Mouse (Mus musculus): ENCODE data around the gene Trim75.
"Not testable (repeated sequence)": the region's sequence is repeated elsewhere in the genome, so short reads cannot be mapped to it uniquely, and the experiment has no call there.

The Trim75 gene

DNA sequence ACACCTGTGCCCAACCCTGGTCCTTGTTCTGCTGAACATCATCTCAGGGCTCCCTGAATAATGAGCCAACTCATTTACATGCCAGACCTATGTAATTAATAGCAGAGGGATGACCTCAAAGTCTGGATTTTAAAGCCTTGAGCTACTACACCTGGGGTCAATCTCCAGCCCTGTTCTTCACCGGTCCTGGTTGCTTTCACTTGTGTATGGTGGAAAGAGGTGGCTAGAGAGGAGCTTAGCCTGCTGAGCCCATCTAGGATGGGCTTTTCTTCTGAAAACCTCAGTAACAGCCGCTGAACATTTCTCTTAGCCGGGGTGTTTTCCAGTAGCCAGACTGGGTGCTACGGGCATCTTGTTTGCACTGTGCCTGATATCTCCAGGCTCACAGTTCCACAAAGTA is at the start of gene Trim75:
Gene Trim75 (minus strand): TSS at position 101 of the 400 bp plus-strand sequence.
- DNase-seq (ENCODE audit: low spot score in 2 of 2) = no peak

GRCm38 (mm10) chr8:65037117-65037533 is 49.5 kb upstream of the Trim75 start, which contains the start of gene Apela:
TSS of gene Apela (minus strand) at chr8:65037336.
- DNase-seq (ENCODE audit: low spot score in 2 of 2) = peak; percentile 23 to 26

DNA sequence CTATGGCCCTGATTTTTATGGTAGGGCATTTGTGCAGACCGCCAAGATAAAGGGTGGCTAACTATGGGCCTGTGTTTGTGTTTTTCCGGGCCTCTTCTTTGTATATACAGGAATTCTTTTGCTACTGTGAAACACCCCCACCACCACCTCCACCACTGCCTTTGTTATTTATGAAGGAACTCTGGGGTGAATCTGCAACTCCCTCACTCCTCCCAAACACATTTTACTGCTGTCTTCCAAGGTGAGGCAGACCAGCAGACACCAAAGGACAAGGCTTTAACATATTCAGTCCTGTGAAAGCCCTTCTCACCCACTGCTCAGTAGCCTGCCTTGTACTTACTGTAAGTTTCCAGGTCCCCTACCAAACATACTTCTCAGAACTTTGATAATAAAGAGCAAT is 46.5 kb upstream of the Trim75 start:
- DNase-seq (ENCODE audit: low spot score in 2 of 2) = no peak

GRCm38 (mm10) chr8:65033056-65033455 is 45.4 kb upstream of the Trim75 start:
- DNase-seq (ENCODE audit: low spot score in 2 of 2) = no peak

DNA sequence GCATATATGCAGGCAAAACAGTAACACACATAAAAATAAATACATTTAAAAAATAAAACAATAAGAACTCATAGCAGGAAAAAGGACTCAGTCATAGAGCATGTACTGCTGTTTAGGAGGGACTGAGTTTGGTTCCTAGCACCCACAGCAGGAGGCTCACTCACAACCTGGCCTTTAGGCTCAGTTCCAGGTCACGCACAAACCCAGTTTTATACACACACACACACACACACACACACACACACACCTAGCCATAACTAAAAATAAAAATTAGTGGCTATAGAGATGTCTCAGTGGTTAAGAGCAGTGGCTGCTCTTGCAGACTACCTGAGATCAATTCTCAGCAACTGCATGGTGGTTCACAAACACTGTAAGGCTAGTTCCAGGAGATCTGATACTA is 44.5 kb upstream of the Trim75 start:
- DNase-seq (ENCODE audit: low spot score in 2 of 2) = no peak

DNA sequence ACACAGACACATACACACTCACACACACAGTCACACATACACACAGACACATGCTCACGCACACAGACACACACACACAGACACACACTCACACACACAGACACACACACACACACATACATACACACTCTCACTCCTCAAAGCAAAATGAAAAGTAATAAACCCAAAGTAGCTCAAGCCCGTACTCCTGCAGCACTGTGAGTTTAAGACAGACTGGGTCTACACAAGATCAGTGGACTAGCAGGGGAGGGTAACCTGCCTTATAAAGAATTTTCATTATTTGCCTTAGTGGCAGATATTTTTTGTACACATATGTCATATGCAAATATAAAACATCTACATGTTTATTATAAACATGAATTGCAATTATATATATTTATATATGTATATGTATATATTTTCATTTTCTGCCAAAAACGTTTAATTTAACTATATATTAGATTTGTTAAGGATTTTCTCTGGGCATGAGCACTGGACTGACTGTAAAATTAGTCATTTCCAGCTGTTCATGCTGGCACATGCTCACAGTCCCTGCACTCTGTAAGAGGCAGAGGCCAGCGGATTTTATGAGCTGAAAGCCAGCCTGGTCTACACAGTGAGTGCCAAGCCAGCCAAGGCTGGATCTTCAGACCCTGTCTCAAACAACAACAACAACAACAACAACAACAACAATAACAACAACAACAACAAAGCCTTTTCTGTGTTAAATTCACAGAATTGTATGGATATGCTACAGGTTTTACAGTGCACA is 43.3 kb upstream of the Trim75 start:
- DNase-seq (ENCODE audit: low spot score in 2 of 2) = no peak

DNA sequence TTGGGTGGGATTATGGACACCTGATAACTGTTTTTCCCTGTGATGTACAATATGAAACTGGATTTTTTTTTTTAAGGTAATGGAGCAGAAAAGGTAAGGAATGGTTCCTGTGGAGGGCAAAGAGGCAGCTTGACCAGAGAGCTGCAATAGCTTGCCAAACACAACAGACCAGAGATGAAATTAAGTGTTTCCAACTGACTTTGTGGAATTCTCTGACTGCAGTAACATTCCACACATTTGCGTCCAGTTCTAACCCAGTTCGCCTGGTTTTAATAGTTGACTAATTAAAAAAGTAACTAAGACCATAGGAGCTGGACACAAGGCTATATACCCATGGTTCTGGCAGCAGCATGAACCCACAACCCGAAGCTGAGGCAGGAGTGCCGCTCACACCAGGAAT is 42.1 kb upstream of the Trim75 start:
- no peak for DNase-seq (ENCODE audit: low spot score in 2 of 2)

GRCm38 (mm10) chr8:65028959-65029686 is 41.5 kb upstream of the Trim75 start:
- no peak for DNase-seq (ENCODE audit: low spot score in 2 of 2)

- DNase-seq (ENCODE audit: low spot score in 2 of 2) = peak; percentile 53 to 76
These were observed 34.9 kb upstream of the Trim75 start for GRCm38 (mm10) chr8:65022485-65022884.

DNA sequence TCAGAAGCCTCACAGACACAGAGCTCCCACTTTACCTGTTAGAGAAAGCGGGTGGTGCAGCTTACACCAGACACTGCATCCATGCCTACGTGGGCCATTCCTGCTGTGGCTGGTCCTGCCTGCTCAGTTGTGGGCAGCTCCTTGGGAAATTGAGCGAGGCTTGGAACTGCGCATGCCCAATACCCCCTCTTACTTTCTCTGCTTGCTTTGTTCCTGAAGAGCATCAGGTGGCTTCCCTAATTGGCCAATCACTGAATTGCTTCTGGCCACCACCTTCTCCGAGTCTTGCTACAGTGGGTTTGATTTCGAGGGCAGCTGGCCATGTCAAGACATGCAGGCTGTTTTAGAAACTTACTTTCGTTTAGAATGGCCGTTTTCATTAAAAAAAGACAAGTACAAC is 30.8 kb upstream of the Trim75 start, which contains the start of the genes Trim61 and Trim60:
Gene Trim61 (minus strand): TSS at position 101 of the 400 bp plus-strand sequence.
Gene Trim60 (minus strand): TSS at position 162 of the 400 bp plus-strand sequence.
- DNase-seq (ENCODE audit: low spot score in 2 of 2) = no peak

DNA sequence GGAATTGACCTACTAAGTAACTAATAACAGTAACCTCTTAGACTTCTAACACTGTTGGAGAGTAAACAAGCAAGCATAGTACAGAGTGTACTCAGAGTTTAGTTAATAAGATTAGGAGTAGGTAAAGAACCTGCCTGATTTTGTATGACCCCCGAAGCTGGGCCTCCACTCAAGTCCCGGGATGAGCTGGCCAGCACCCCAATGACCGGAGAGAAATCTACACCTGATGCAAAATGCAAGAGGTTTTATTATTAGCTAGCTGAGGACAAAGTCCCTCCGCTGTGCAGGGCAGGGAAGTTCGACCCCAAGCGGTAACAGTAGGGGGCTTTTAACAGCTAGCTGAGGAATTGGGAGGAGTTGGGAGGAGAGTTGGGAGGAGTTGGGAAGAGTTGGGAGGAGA is 20.0 kb upstream of the Trim75 start:
- not testable (repeated sequence) for DNase-seq (ENCODE audit: low spot score in 2 of 2)

DNA sequence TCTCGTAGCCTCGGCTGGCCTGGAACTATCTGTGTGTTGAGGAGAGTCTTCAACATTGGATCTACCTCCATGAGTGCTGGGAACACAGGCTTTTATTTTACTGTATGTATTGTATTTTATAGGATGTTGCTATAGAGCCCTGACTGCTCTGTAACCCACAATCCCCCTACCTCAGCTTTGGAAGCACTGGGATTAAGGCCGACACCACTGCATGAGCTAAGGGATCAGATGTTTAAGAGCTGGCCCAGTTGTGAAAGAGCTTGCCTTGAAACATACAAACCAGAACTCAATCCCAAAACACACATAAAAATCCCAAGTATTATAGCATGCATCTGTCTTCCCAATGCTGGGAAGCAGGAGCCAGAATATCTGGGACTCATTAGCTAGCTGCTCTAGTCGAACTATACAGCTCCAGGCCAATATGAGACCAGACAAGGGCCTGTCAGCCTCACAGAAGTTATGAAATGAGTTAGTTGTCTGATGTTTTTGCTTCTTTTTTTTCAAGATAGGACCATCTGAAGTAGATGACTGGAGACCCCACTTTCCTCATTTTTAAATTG is 11.3 kb upstream of the Trim75 start:
- DNase-seq (ENCODE audit: low spot score in 2 of 2) = no peak

GRCm38 (mm10) chr8:64983150-64983897 is 4.3 kb downstream of the Trim75 start:
- no peak for DNase-seq (ENCODE audit: low spot score in 2 of 2)

DNA sequence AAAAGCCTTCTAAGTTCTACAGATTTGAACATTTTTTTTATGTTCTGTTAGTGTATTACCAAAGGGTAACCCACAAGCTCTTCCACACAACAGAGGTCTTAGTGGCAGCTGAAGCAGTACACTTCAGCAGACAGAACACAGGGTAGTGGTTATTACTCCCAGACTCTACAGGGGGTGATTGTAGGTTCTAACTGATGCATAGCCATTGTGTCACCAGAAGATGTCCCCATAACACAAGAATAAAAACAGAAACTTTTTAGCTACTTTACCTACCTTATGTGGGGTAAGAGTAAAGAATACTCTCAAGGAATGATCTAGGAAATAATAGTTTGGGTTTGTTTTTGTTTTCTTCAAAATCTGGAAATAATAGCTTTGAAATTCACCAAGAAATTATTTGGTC is 24.8 kb downstream of the Trim75 start:
- no peak for DNase-seq (ENCODE audit: low spot score in 2 of 2)

DNA sequence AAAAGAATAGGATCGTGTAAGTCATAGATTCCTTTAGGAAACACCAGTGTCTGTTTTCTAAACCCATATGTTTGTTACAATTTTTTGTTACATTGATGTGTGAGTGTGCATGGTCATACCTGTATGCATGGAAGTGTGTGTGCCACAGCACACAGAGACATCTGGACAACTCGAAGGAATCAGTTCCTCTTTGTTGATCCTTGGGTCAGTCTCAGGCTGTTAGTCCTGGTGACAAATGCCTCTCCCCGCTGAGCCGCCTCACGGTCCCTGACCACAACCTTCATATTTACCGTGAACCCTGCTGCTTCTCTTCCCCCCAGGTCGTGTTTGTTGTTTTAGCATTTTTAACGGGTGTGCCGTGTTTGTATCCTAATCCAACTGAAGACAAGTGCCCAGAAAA is 28.6 kb downstream of the Trim75 start:
- no peak for DNase-seq (ENCODE audit: low spot score in 2 of 2)

DNA sequence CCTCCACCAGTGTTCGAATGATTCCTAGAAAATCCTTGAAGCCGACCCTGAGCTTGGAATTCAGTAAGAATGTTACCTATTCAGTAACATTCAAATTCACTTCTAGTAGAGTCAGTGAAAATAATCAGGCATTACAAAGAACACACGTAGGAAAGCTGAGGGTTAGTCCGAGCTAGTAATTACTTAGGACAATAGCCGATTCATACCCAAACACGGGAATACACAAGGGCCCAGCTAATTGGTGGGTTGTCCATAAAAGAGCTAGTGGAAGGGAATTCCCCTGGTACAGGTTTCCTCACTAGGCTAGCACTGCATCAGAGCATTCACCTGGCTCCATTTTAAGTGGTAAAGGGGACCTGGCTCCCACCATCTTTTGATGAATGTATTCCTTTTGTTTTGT is 35.5 kb downstream of the Trim75 start:
- DNase-seq (ENCODE audit: low spot score in 2 of 2) = no peak

DNA sequence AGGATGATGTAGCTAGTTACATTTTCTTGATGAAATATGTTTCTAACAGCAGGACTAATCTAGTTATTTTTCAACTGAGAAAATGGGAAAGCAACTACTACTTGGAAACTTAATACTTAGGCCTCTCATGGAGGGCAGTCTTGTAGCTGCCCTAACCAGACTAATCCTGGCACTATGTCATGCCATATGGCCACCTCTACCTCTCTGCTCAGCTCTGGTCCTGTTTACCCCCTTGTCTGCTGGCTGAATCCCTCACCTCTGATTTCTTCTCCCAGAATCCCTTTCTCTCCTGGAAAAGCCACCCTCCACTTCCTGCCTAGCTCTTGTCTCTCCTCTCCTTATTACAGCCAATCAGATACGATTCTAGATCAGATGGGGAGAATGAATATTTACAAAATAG is 39.3 kb downstream of the Trim75 start:
- DNase-seq (ENCODE audit: low spot score in 2 of 2) = no peak

- no peak for DNase-seq (ENCODE audit: low spot score in 2 of 2)
These were observed 40.0 kb downstream of the Trim75 start for GRCm38 (mm10) chr8:64947698-64948034.

DNA sequence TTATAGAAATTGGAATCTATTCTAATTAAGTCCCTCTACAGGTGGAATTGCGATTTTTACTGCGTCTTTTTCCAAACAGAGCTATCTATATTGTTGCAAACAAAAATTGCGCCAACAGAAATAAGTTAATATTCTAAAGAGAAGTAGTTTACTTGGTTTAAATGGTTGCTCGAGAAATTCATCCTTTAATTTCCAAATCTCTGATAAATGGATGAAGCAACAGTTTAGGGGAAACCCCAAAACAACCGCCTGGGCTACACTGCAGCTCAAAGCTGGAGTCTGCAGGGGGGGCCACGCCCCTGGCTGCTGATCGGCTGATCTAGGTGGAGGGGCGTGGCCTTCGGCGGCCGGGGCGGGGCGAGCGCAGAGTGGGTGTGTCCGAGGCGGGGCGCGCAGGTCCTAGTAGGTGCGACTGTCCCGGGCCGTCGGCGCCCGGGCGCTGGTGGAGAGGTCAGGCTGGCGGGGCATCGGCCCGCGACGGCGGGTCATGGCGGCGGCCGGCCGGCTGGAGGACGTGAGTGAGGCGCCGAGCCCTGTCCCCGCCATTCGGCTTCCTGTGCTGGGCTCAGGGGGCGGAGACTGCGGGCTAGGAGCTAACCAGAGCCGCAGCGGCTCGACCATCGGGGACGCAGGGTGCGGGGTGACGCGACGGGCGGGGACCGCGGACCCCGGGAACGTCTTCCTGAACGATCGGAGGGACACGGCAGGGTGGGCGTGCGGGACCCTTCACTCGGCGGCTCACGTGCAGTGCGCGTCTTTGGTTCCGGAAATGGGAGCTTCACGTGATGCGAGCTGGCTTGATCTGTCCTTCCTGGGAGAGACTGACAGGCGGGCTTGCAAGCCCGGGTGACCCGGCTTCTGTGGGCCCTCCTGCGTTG is 40.6 kb downstream of the Trim75 start, which contains the start of gene Tmem192:
Gene Tmem192 (plus strand): TSS at position 366 of the 878 bp plus-strand sequence.
- peak; percentile 94 for DNase-seq (ENCODE audit: low spot score in 2 of 2)

DNA sequence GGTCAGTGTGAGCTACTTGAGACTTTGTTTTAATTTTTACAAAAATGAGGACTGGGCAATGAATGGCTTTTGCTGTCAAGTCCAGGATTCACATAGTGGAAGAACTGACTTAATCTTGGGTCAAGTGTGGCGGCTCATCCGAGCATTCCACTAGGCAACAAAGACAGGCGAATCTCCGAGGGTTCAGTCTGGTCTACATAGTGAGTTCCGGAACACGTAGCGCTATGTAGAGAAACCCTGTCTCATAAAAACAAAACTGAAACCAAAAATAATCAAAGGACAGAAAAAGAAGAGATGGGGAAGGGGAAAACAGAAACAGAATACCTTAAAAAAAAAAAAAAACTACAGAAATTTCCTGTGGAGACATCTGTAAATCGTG is 41.2 kb downstream of the Trim75 start:
- DNase-seq (ENCODE audit: low spot score in 2 of 2) = no peak

- DNase-seq (ENCODE audit: low spot score in 2 of 2) = no peak
These were observed 42.0 kb downstream of the Trim75 start for GRCm38 (mm10) chr8:64945606-64946005.

Measured in right cerebral cortex, postnatal 10 days (tissue).